Mouse (Mus musculus): ENCODE measurements at regions not wholly inside any gene's neighbourhood (a gene's known extent, or its start where the extent isn't known, plus 50 kb on each side); places are given as distances from the start of the nearest gene placed in this dataset.

- no peak for DNase-seq (ENCODE audit: low spot score)
Measured at GRCm38 (mm10) chr12:35623484-35623883, 88.6 kb upstream of the Ahr start.

DNA sequence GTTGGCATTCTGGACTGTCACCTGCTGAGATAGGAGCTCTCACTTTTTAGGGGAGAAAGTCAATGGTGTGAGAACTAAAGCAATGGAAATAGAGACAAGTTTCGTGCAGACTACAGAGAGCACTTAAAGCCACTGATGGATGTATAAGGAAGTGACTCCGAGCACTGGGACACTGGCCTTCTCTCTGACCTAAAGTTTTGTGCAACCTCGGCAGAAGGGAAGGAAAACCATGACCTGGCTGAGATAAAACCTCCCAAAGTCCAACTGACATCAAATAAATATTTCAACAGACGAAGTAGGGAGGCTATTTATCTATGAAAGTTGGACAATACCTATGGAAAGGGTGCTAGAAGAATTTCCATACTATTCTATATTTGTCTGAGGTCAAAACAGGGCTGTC lies 80.0 kb upstream of the Ahr start:
- no peak for DNase-seq (ENCODE audit: low spot score)

DNA sequence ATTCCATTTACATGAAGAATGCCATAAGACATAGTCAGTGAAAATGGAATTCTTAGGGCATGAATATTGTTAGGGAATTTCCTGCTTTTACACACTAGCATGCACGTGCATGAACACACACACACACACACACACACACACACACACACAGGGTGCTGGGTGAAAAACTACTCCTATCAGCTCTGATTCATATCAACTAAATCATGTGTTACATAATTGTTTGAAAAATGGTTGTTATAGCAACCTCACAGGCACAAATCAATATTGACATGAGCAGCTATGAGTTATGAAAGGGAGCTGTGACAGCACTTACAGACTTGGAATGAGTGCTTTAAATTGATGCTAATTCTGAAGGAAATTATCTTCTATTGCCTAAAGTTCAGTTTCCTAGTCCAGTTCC lies 72.8 kb upstream of the Ahr start:
- no peak for DNase-seq (ENCODE audit: low spot score)

DNA sequence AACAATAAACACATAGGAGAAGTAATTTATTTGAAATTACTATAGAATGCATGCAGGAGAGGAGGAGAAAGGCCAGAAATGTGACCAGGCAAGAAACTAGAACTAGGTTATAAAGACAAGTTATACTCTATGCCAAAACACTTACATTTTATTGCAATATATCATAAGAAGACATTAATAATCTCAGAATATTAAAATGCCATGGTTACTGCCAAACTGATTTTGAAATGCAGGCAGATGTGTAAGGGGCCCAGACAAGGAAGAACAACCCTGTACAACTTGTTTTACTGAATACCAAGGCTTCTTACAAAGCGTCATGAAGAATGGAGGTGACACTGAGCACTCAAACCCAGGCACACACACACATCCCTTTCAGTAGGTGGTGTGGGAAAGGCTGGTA lies 68.9 kb upstream of the Ahr start:
- DNase-seq (ENCODE audit: low spot score): no peak

GRCm38 (mm10) chr12:35602589-35602988 lies 67.8 kb upstream of the Ahr start:
- no peak for DNase-seq (ENCODE audit: low spot score)

DNA sequence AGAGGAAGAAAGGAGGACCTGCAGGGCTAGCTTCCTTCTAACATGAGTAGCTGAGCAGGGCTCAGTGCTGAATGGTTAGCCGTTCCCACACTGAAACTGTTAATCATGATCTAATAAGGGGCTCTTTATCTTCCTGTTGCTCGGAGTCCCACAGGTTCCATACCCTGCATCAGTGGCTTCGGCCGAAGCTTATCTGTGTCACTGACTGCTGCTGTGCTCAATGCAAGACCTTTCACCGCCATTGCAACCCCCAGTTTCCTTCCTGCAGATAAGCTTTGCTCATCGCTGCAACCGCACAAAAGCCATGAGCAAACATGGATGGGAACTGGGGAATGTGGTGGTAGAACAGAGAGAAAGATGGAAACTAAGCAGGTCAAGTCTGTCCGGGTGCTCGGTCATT lies 63.5 kb upstream of the Ahr start:
- no peak for DNase-seq (ENCODE audit: low spot score)

GRCm38 (mm10) chr12:35592866-35593265 lies 58.0 kb upstream of the Ahr start:
- no peak for DNase-seq (ENCODE audit: low spot score)

Measured in T-cell, adult 2 months (primary cell).